Mouse (Mus musculus) cerebellum, adult 9-10 months (tissue): ENCODE results near the gene Dmrta2.

ENCODE experiments used
- DNase-seq: peaks from one replicate; pipeline ENCODE4 v3.0.0; 2022

Gene Dmrta2

GRCm38 (mm10) chr4:109977148-109978067 is at the start of gene Dmrta2:
TSS of gene Dmrta2 (plus strand) at chr4:109978053.
- no peak for DNase-seq

- no peak for DNase-seq
These were observed 48.8 kb upstream of the Dmrta2 start for GRCm38 (mm10) chr4:109929058-109929457.

GRCm38 (mm10) chr4:109930445-109930844 is 47.4 kb upstream of the Dmrta2 start:
- no peak for DNase-seq

- no peak for DNase-seq
These were observed 46.9 kb upstream of the Dmrta2 start for GRCm38 (mm10) chr4:109930935-109931334.

GRCm38 (mm10) chr4:109936557-109936956 is 41.3 kb upstream of the Dmrta2 start:
- DNase-seq, result no peak

- DNase-seq, result no peak
These were observed 38.6 kb upstream of the Dmrta2 start for GRCm38 (mm10) chr4:109939291-109939690.

GRCm38 (mm10) chr4:109945554-109945953 is 32.3 kb upstream of the Dmrta2 start:
- DNase-seq, result no peak

- DNase-seq, result no peak
These were observed 28.5 kb upstream of the Dmrta2 start for GRCm38 (mm10) chr4:109949307-109949706.

GRCm38 (mm10) chr4:109953509-109953908 is 24.3 kb upstream of the Dmrta2 start:
- DNase-seq, result no peak

GRCm38 (mm10) chr4:109960201-109960935 is 17.5 kb upstream of the Dmrta2 start:
- no peak for DNase-seq

GRCm38 (mm10) chr4:109963570-109964279 is 14.1 kb upstream of the Dmrta2 start:
- no peak for DNase-seq

GRCm38 (mm10) chr4:109969561-109969960 is 8.3 kb upstream of the Dmrta2 start:
- no peak for DNase-seq

- no peak for DNase-seq
These were observed 3.7 kb upstream of the Dmrta2 start for GRCm38 (mm10) chr4:109973991-109974654.

- no peak for DNase-seq
These were observed 3.0 kb upstream of the Dmrta2 start for GRCm38 (mm10) chr4:109974655-109975380.

GRCm38 (mm10) chr4:109975381-109976240 is 2.2 kb upstream of the Dmrta2 start:
- no peak for DNase-seq

GRCm38 (mm10) chr4:109976273-109977147 is 1.3 kb upstream of the Dmrta2 start:
- DNase-seq, result no peak

- DNase-seq, result no peak
These were observed 410 bp downstream of the Dmrta2 start for GRCm38 (mm10) chr4:109978068-109978857.

GRCm38 (mm10) chr4:109978858-109979340 is 1.0 kb downstream of the Dmrta2 start:
- no peak for DNase-seq
